Mouse (Mus musculus) neural tube, embryonic 15.5 days (tissue): ENCODE measurements at regions not wholly inside any gene's neighbourhood (a gene's known extent, or its start where the extent isn't known, plus 50 kb on each side); places are given as distances from the start of the nearest gene placed in this dataset.

ENCODE experiments used
- ATAC-seq: fragments of 200-750 bp; cut with Nextera tagmentation; 2 replicates; pipeline ENCODE4 v1.8.0; 2017; ENCODE audit warnings: mild to moderate bottlenecking, moderate TSS enrichment, moderate library complexity; ENCODE audit not compliant: low FRiP score
- H3K27ac ChIP-seq: fragments of 300-500 bp; sonication (generic); replicated peaks from 2 replicates; pipeline ENCODE4 v1.5.1; 2015; ENCODE audit warnings: mild to moderate bottlenecking, inconsistent platforms
- H3K27me3 ChIP-seq: fragments of 300-500 bp; sonication (generic); replicated peaks from 2 replicates; pipeline ENCODE4 v1.6.1; 2015; ENCODE audit warnings: inconsistent platforms
- H3K36me3 ChIP-seq: fragments of 300-500 bp; sonication (generic); 2 replicates; pipeline ENCODE4 v1.6.1; 2015; ENCODE audit warnings: inconsistent platforms
- H3K4me1 ChIP-seq: fragments of 300-500 bp; sonication (generic); 2 replicates; pipeline ENCODE4 v1.6.1; 2015; ENCODE audit warnings: inconsistent platforms
- H3K4me2 ChIP-seq: fragments of 300-500 bp; sonication (generic); 2 replicates; pipeline ENCODE4 v1.6.1; 2015; ENCODE audit warnings: inconsistent platforms, mild to moderate bottlenecking, moderate library complexity
- H3K4me3 ChIP-seq: fragments of 300-500 bp; sonication (generic); replicated peaks from 2 replicates; pipeline ENCODE4 v1.5.1; 2015; ENCODE audit warnings: mild to moderate bottlenecking, inconsistent platforms
- H3K9ac ChIP-seq: fragments of 300-500 bp; sonication (generic); replicated peaks from 2 replicates; pipeline ENCODE4 v1.6.1; 2015; ENCODE audit warnings: mild to moderate bottlenecking, inconsistent platforms
- H3K9me3 ChIP-seq: fragments of 300-500 bp; sonication (generic); replicated peaks from 2 replicates; pipeline ENCODE4 v1.6.1; 2016; ENCODE audit warnings: inconsistent platforms
- WGBS: fragments of 180-500 bp; shearing (Covaris S2); methylation state at CpG from one replicate; pipeline ENCODE4 v1.1.7; 2015; ENCODE audit warnings: mixed read lengths; 5-methylcytosine and 5-hydroxymethylcytosine counted together

GRCm38 (mm10) chr6:143530372-143531224 is 363.6 kb downstream of the Etnk1 start:
- Histone ChIP-seq H3K36me3 (no peaks in the 10 kb centered on the region), H3K27ac (no peak overlapping the region), H3K9me3 (no peaks in the 10 kb centered on the region), H3K4me1 (peaks cover 7% of the 10 kb centered on the region; the same call in 1 of the 2 replicates), H3K27me3 (no peaks in the 10 kb centered on the region), H3K4me2 (no peak overlapping the region), H3K4me3 (no peak overlapping the region), H3K9ac (no peak overlapping the region)
- ATAC-seq, result no peak
- WGBS, result 28% methylated on average over 13 of the region's 13 CpGs

GRCm38 (mm10) chr6:143531477-143531876 is 364.5 kb downstream of the Etnk1 start:
- H3K27ac ChIP-seq, result no peak overlapping the region
- ATAC-seq, result no peak
- H3K36me3 ChIP-seq, result no peaks in the 10 kb centered on the region
- no peak overlapping the region for H3K4me3 ChIP-seq
- no peaks in the 10 kb centered on the region for H3K9me3 ChIP-seq
- H3K4me2 ChIP-seq, result no peak overlapping the region
- WGBS, result 31% methylated on average over 6 of the region's 6 CpGs
- H3K27me3 ChIP-seq, result no peaks in the 10 kb centered on the region
- H3K4me1 ChIP-seq, result peaks cover 7% of the 10 kb centered on the region; the same call in 1 of the 2 replicates
- H3K9ac ChIP-seq, result no peak overlapping the region

- peaks cover 7% of the 10 kb centered on the region; the same call in 1 of the 2 replicates for H3K4me1 ChIP-seq
- WGBS, result 92% methylated on average over 12 of the region's 12 CpGs
- no peak for ATAC-seq
Measured at GRCm38 (mm10) chr6:143532380-143532779, 365.4 kb downstream of the Etnk1 start.

DNA sequence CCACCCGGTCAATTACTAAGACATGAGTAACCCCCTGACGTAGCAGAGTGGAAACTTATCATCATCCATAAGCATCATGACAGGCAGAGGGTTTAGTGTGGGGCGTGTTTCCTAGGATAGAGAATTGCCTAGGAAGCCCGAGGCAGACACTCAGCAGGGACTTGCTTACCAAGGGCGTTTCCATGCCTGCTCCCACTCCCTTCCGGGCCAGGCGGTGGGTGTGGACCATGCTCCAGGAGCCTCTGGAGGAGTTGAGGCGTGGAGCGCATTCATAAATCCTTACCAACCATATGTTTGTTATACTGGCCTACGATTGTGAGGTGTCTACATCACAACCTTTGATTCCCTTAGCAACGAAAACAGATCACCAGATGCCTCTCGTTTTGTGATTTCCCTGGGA is 368.2 kb downstream of the Etnk1 start:
- Histone ChIP-seq H3K4me1 (peaks cover 7% of the 10 kb centered on the region; the same call in 1 of the 2 replicates), H3K27ac (no peak overlapping the region), H3K9ac (no peak overlapping the region), H3K9me3 (no peaks in the 10 kb centered on the region), H3K4me2 (no peak overlapping the region), H3K4me3 (no peak overlapping the region), H3K36me3 (no peaks in the 10 kb centered on the region), H3K27me3 (no peaks in the 10 kb centered on the region)
- WGBS, result 80% methylated on average over 12 of the region's 12 CpGs
- no peak for ATAC-seq

More at GRCm38 (mm10) chr6:143532380-143532779, 365.4 kb downstream of the Etnk1 start:
- Histone ChIP-seq H3K4me3 (no peak overlapping the region), H3K9ac (no peak overlapping the region), H3K9me3 (no peaks in the 10 kb centered on the region), H3K27ac (no peak overlapping the region), H3K4me2 (no peak overlapping the region), H3K27me3 (no peaks in the 10 kb centered on the region), H3K36me3 (no peaks in the 10 kb centered on the region)

DNA sequence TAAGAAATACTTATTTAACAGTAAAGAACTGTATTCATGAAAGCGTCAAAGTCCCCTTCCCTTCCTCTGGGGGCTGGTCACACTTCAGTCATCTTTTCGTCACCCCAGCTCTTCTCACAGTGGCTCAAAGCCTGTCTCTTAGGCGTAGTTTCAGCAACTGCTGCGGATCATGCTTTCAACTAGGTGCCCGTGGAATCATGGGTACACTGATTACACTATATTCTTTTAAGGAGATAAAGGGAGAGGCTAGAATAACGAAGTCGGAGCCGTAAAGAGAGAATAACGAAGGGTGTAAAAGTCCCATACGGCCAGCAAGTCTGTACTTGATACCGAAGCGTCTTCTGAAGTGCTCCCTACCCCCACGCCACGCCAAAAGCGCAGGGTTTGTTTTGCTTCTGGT is 368.7 kb downstream of the Etnk1 start:
- H3K4me2 ChIP-seq, result no peak overlapping the region; the same call in 1 of the 2 replicates
- H3K4me3 ChIP-seq, result no peak overlapping the region
- H3K36me3 ChIP-seq, result no peaks in the 10 kb centered on the region
- no peaks in the 10 kb centered on the region for H3K27me3 ChIP-seq
- H3K9ac ChIP-seq, result no peak overlapping the region
- H3K9me3 ChIP-seq, result no peaks in the 10 kb centered on the region
- H3K4me1 ChIP-seq, result peaks cover 4% of the 10 kb centered on the region; the same call in 1 of the 2 replicates
- no peak overlapping the region for H3K27ac ChIP-seq
- no peak for ATAC-seq
- WGBS, result 86% methylated on average over 15 of the region's 15 CpGs

DNA sequence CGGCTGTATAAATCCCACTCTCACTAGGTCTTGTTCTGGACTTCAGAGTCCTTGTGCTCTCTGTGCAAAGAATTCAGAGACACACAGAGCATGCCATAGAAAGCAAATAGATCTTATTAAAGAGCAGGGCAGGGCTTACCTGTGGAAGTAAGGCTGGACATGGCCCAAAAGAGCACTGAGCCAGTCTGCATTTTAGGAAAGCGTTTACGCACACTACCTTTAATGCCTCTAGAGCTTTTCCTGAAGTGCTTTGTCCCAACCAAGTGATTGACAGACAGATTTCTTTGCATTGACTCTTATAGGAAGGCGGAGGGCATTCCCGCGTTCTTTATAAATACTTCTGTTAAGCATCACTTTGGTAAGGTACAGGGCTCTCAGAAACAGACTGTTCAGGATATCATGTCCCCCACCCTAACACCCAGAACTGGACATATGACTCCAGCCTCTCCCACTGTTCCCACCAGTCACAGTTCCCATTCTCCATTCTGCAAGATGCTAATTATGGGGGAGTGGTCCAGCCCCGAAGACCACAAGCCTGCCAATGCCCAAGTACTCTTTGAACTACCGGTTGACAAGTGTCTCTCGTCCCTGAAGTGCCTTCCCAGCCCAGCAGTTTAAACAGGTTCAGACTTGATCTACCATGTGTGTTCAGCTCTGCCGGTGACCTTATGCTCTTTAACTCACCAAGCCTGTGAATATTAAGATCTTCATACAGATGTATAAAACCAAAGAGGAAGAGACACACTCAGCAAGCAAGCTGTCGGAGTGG is 369.7 kb downstream of the Etnk1 start:
- H3K4me1 ChIP-seq, result no peaks in the 10 kb centered on the region
- ATAC-seq, result no peak
- H3K9me3 ChIP-seq, result no peaks in the 10 kb centered on the region
- H3K4me3 ChIP-seq, result no peak overlapping the region
- H3K27me3 ChIP-seq, result no peaks in the 10 kb centered on the region
- no peaks in the 10 kb centered on the region for H3K36me3 ChIP-seq
- WGBS, result 84% methylated on average over 11 of the region's 11 CpGs
- no peak overlapping the region for H3K4me2 ChIP-seq
- H3K27ac ChIP-seq, result no peak overlapping the region
- no peak overlapping the region for H3K9ac ChIP-seq

GRCm38 (mm10) chr6:143547406-143547903 is 380.4 kb downstream of the Etnk1 start:
- no peaks in the 10 kb centered on the region for H3K9me3 ChIP-seq
- no peak overlapping the region for H3K27ac ChIP-seq
- ATAC-seq, result no peak
- no peaks in the 10 kb centered on the region for H3K36me3 ChIP-seq
- H3K4me3 ChIP-seq, result no peak overlapping the region
- no peak overlapping the region for H3K4me2 ChIP-seq
- no peaks in the 10 kb centered on the region for H3K27me3 ChIP-seq
- no peaks in the 10 kb centered on the region for H3K4me1 ChIP-seq
- no peak overlapping the region for H3K9ac ChIP-seq
- 89% methylated on average over 10 of the region's 10 CpGs for WGBS

GRCm38 (mm10) chr6:143554946-143555345 is 387.9 kb downstream of the Etnk1 start:
- ATAC-seq, result no peak
- Histone ChIP-seq H3K27me3 (no peaks in the 10 kb centered on the region), H3K4me2 (no peak overlapping the region), H3K27ac (no peak overlapping the region), H3K36me3 (no peaks in the 10 kb centered on the region), H3K9ac (no peak overlapping the region), H3K4me3 (no peak overlapping the region), H3K9me3 (no peaks in the 10 kb centered on the region), H3K4me1 (no peaks in the 10 kb centered on the region)
- WGBS, result 77% methylated on average over 3 of the region's 3 CpGs

- Histone ChIP-seq H3K36me3 (no peaks in the 10 kb centered on the region), H3K9me3 (no peaks in the 10 kb centered on the region), H3K4me2 (no peak overlapping the region), H3K4me3 (no peak overlapping the region), H3K9ac (no peak overlapping the region), H3K27me3 (no peaks in the 10 kb centered on the region), H3K27ac (no peak overlapping the region), H3K4me1 (no peaks in the 10 kb centered on the region)
- ATAC-seq, result no peak
- WGBS, result 77% methylated on average over 11 of the region's 11 CpGs
Measured at GRCm38 (mm10) chr6:143558046-143558884, 391.2 kb downstream of the Etnk1 start.

- H3K36me3 ChIP-seq, result no peaks in the 10 kb centered on the region
- WGBS, result 73% methylated on average over 4 of the region's 4 CpGs
Measured at GRCm38 (mm10) chr6:143559316-143559715, 392.3 kb downstream of the Etnk1 start.

More at GRCm38 (mm10) chr6:143559316-143559715, 392.3 kb downstream of the Etnk1 start:
- Histone ChIP-seq H3K4me2 (no peak overlapping the region), H3K4me1 (no peaks in the 10 kb centered on the region), H3K27me3 (no peaks in the 10 kb centered on the region), H3K4me3 (no peak overlapping the region), H3K9me3 (no peaks in the 10 kb centered on the region), H3K27ac (no peak overlapping the region), H3K9ac (no peak overlapping the region)
- ATAC-seq, result no peak
